Mouse (Mus musculus): ENCODE data around the gene Upb1. TPM values are rescaled to one million over a fixed set of nuclear protein-coding genes. Genes with fewer than 3 reads are reported as not detected.

Upb1 gene
- polyA plus RNA-seq (2012; rRNA removed; ENCODE audit: low replicate concordance), result 1.4 and 1.7 TPM in 2 replicates

GRCm38 (mm10) chr10:75400958-75401357 lies at the start of gene Upb1:
Gene Upb1, plus strand, starts transcription at chr10:75401115.

Other genes with a start within 250 kb of the Upb1 start
- 22.3 and 23.6 TPM in 2 replicates for gene Specc1l, start 189.0 kb upstream of the Upb1 start, polyA plus RNA-seq (2012; rRNA removed; ENCODE audit: low replicate concordance)
- gene Adora2a, start 84.2 kb upstream of the Upb1 start, polyA plus RNA-seq (2012; rRNA removed; ENCODE audit: low replicate concordance), result 21.5 and 40.6 TPM in 2 replicates
- gene Snrpd3, start 116.4 kb downstream of the Upb1 start, polyA plus RNA-seq (2012; rRNA removed; ENCODE audit: low replicate concordance), result 6.3 and 11.6 TPM in 2 replicates
- 114 and 129 TPM in 2 replicates for gene Gucd1, start 116.9 kb downstream of the Upb1 start, polyA plus RNA-seq (2012; rRNA removed; ENCODE audit: low replicate concordance)
- 5.1 and 7.0 TPM in 2 replicates for gene Lrrc75b, start 159.2 kb downstream of the Upb1 start, polyA plus RNA-seq (2012; rRNA removed; ENCODE audit: low replicate concordance)
- 21.5 and 25.4 TPM in 2 replicates for gene Ggt1, start 160.5 kb downstream of the Upb1 start, polyA plus RNA-seq (2012; rRNA removed; ENCODE audit: low replicate concordance)
- 110 and 156 TPM in 2 replicates for gene Ggt5, start 188.2 kb downstream of the Upb1 start, polyA plus RNA-seq (2012; rRNA removed; ENCODE audit: low replicate concordance)
- gene Susd2, start 242.9 kb downstream of the Upb1 start, polyA plus RNA-seq (2012; rRNA removed; ENCODE audit: low replicate concordance), result 20.4 and 23.4 TPM in 2 replicates